Mouse (Mus musculus) left cerebral cortex, postnatal 25 days (tissue): ENCODE data around the gene Mepce. TPM values are rescaled to one million over a fixed set of nuclear protein-coding genes. Genes with fewer than 3 reads are reported as not detected.
A peak's percentile ranks its signal among the peaks of the same experiment; 100 is the strongest.
"Not testable (repeated sequence)": the region's sequence is repeated elsewhere in the genome, so short reads cannot be mapped to it uniquely, and the experiment has no call there.

Experiments
- DNase-seq, 2 experiments: peaks; one replicate each; pipeline ENCODE4 v3.0.0; 2022; ENCODE audit warnings: low spot score in 2 of 2, mixed read lengths in 1 of 2
- intact Hi-C: fragments of 180-260 bp; cut with DNase I; formaldehyde crosslinking; loops from one replicate; pipeline ENCODE4 v1.15.1; 2025
- total RNA-seq, 2 experiments: library from RNA; stranded (reverse); gene quantifications; 2 replicates each; pipeline ENCODE4 v1.2.3; 2021

Gene Mepce
- 10 to 100 TPM; 41.4 to 45.0 TPM for total RNA-seq

- intact Hi-C loops, result loop anchor here (5.0 kb wide), 2 partner anchors 370 to 385 kb away; partner anchors contain the start of genes Ap4m1, Mcm7 and Zfp113
- peak; percentile 91 to 97 for DNase-seq
These were observed at the start of gene Mepce, which contains the start of gene Zcwpw1 for GRCm38 (mm10) chr5:137787151-137787928. Mepce (minus strand) TSS chr5:137787655. Zcwpw1 (plus strand) TSS chr5:137787798.

- DNase-seq, intact Hi-C loops: not testable (repeated sequence)
These were observed 49.7 kb upstream of the Mepce start for GRCm38 (mm10) chr5:137837110-137837509.

- no peak for DNase-seq
- intact Hi-C loops, result no loop called here
These were observed 49.2 kb upstream of the Mepce start for GRCm38 (mm10) chr5:137836611-137837010.

- intact Hi-C loops, DNase-seq: not testable (repeated sequence)
These were observed 48.6 kb upstream of the Mepce start, which contains the start of gene Pilra for GRCm38 (mm10) chr5:137835966-137836520. Pilra (minus strand) TSS chr5:137836281.

GRCm38 (mm10) chr5:137833500-137833899 lies 46.0 kb upstream of the Mepce start:
- intact Hi-C loops, result no loop called here
- no peak for DNase-seq

- intact Hi-C loops, result no loop called here
- DNase-seq, result no peak
These were observed 44.1 kb upstream of the Mepce start for GRCm38 (mm10) chr5:137831506-137831905.

GRCm38 (mm10) chr5:137831106-137831505 lies 43.7 kb upstream of the Mepce start:
- no peak for DNase-seq
- intact Hi-C loops, result no loop called here

GRCm38 (mm10) chr5:137830238-137830637 lies 42.8 kb upstream of the Mepce start:
- intact Hi-C loops, result no loop called here
- DNase-seq, result peak in 1 of 2 experiments; percentile 10

GRCm38 (mm10) chr5:137828694-137829093 lies 41.2 kb upstream of the Mepce start:
- DNase-seq, result no peak
- intact Hi-C loops, result no loop called here

GRCm38 (mm10) chr5:137826421-137826820 lies 39.0 kb upstream of the Mepce start:
- intact Hi-C loops, result no loop called here

GRCm38 (mm10) chr5:137825971-137826370 lies 38.5 kb upstream of the Mepce start:
- intact Hi-C loops, result no loop called here
- DNase-seq, result no peak

More at GRCm38 (mm10) chr5:137826421-137826820, 39.0 kb upstream of the Mepce start:
- DNase-seq, result no peak

GRCm38 (mm10) chr5:137825030-137825429 lies 37.6 kb upstream of the Mepce start:
- DNase-seq, result no peak
- intact Hi-C loops, result no loop called here

- intact Hi-C loops, result no loop called here
- DNase-seq, result no peak
These were observed 36.1 kb upstream of the Mepce start for GRCm38 (mm10) chr5:137823455-137824045.

GRCm38 (mm10) chr5:137822602-137823001 lies 35.1 kb upstream of the Mepce start:
- DNase-seq, result no peak

GRCm38 (mm10) chr5:137822126-137822525 lies 34.7 kb upstream of the Mepce start:
- DNase-seq, result no peak
- intact Hi-C loops, result no loop called here

More at GRCm38 (mm10) chr5:137822602-137823001, 35.1 kb upstream of the Mepce start:
- intact Hi-C loops, result no loop called here

- DNase-seq, result no peak
- intact Hi-C loops, result no loop called here
These were observed 30.2 kb upstream of the Mepce start for GRCm38 (mm10) chr5:137817466-137818222.

GRCm38 (mm10) chr5:137808316-137808715 lies 20.9 kb upstream of the Mepce start:
- no peak for DNase-seq
- intact Hi-C loops, result no loop called here

- intact Hi-C loops, result no loop called here
- no peak for DNase-seq
These were observed 18.7 kb upstream of the Mepce start for GRCm38 (mm10) chr5:137806158-137806557.

- no peak for DNase-seq
- intact Hi-C loops, result no loop called here
These were observed 13.5 kb upstream of the Mepce start for GRCm38 (mm10) chr5:137800917-137801316.

GRCm38 (mm10) chr5:137796606-137797005 lies 9.2 kb upstream of the Mepce start:
- DNase-seq, result no peak
- intact Hi-C loops, result no loop called here
